Mouse (Mus musculus): ENCODE results near the gene Tctex1d4. TPM values are rescaled to one million over a fixed set of nuclear protein-coding genes. Genes with fewer than 3 reads are reported as not detected.

Gene Tctex1d4
- polyA plus RNA-seq, 1 experiment, result 1.6 TPM

- no peak for DNase-seq (ENCODE audit: low read depth in 1 of 2, low spot score in 2 of 2)
- Histone ChIP-seq H3K36me3 (ENCODE audit: control insufficient read depth, insufficient read depth, low read length) (peaks cover 24% of the 10 kb centered on the region), H3K27ac (ENCODE audit: insufficient read depth, low read length) (no peak overlapping the region), H3K4me1 (ENCODE audit: control insufficient read depth, insufficient read depth, insufficient read length) (no peaks in the 10 kb centered on the region), H3K4me3 (ENCODE audit: extremely low read depth, insufficient read depth, insufficient read length) (no peak overlapping the region), H3K27me3 (ENCODE audit: control insufficient read depth, insufficient read depth, low read length) (no peaks in the 10 kb centered on the region)
- WGBS, result 84% methylated on average over 18 of the region's 18 CpGs
- TF ChIP-seq POLR2A (IDR thresholded peaks at IDR 0.05; ENCODE audit: low read depth, low read length) (no peak), CTCF (IDR thresholded peaks at IDR 0.05; ENCODE audit: extremely low read depth, insufficient read depth, insufficient read length, insufficient replicate concordance) (no peak)
These were observed 21.6 kb downstream of the Tctex1d4 start for GRCm38 (mm10) chr4:117148047-117148713.

DNA sequence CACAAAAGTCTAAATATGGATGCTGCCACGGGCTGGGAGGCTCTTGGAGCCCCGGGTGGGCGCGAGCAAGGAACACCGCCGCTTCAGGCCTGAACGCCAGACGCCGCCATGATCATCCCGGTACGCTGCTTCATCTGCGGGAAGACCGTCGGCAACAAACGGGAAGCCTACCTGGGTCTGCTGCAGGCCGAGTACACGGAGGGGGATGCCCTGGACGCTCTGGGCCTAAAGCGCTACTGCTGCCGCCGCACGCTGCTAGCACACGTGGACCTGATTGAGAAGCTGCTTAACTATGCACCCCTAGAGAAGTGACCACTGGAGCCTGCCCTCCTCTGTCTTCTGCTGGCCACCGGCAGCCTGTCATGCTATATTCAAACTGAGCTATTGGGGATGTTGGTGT is 22.2 kb downstream of the Tctex1d4 start:
- no peak for DNase-seq (ENCODE audit: low read depth in 1 of 2, low spot score in 2 of 2)
- Histone ChIP-seq H3K27me3 (ENCODE audit: control insufficient read depth, insufficient read depth, low read length) (no peaks in the 10 kb centered on the region), H3K36me3 (ENCODE audit: control insufficient read depth, insufficient read depth, low read length) (peaks cover 29% of the 10 kb centered on the region), H3K4me3 (ENCODE audit: extremely low read depth, insufficient read depth, insufficient read length) (no peak overlapping the region), H3K4me1 (ENCODE audit: control insufficient read depth, insufficient read depth, insufficient read length) (no peaks in the 10 kb centered on the region), H3K27ac (ENCODE audit: insufficient read depth, low read length) (no peak overlapping the region)
- WGBS, result 92% methylated on average over 24 of the region's 24 CpGs
- TF ChIP-seq POLR2A (IDR thresholded peaks at IDR 0.05; ENCODE audit: low read depth, low read length) (no peak), CTCF (IDR thresholded peaks at IDR 0.05; ENCODE audit: extremely low read depth, insufficient read depth, insufficient read length, insufficient replicate concordance) (no peak)

DNA sequence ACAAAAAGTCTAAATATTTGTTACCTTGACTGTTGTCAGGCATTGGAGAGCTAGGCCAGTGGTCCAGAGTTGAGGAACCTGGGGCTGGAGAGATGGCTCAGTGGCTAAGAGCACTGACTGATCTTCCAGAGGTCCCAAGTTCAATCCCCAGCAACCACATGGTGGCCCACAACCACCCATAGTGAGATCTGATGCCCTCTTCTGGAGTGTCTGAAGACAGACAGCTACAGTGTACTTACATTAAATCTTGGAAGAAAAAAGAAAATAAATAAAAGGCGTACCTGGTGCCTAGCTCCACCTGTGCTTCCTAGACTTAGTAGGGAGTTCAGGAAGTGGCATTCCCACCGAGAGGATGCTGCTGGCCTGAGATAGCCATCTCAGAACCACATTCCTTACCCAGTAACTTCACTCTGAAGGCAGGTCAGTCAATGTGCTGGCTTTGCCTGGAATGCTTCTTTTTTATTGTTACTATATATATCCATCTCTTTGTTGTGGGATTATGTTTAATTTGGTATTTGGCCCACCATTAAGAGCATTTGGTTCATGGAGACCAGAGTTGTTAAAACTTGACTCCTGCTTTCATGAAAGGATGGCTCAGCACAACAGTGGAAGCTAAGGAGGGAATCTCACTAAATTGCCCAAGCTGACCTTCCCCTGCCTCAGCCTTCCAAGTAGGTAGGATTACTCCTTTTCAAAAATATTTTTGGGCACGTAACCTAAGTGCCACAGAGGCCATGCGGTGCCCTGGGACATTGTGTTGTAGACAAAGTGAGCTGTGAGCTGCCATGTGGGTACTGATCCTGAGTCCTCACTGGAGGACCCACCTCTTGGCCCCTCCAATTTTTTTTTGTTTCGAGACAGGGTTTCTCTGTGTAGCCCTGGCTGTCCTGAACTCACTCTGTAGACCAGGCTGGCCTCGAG is 23.0 kb downstream of the Tctex1d4 start:
- Histone ChIP-seq H3K36me3 (ENCODE audit: control insufficient read depth, insufficient read depth, low read length) (peaks cover 33% of the 10 kb centered on the region), H3K4me3 (ENCODE audit: extremely low read depth, insufficient read depth, insufficient read length) (no peak overlapping the region), H3K27me3 (ENCODE audit: control insufficient read depth, insufficient read depth, low read length) (no peaks in the 10 kb centered on the region), H3K27ac (ENCODE audit: insufficient read depth, low read length) (no peak overlapping the region), H3K4me1 (ENCODE audit: control insufficient read depth, insufficient read depth, insufficient read length) (no peaks in the 10 kb centered on the region)
- 83% methylated on average over 6 of the region's 6 CpGs for WGBS
- no peak for DNase-seq (ENCODE audit: low read depth in 1 of 2, low spot score in 2 of 2)
- TF ChIP-seq CTCF (IDR thresholded peaks at IDR 0.05; ENCODE audit: extremely low read depth, insufficient read depth, insufficient read length, insufficient replicate concordance) (no peak), POLR2A (IDR thresholded peaks at IDR 0.05; ENCODE audit: low read depth, low read length) (no peak)

- no peak for TF ChIP-seq CTCF (IDR thresholded peaks at IDR 0.05; ENCODE audit: extremely low read depth, insufficient read depth, insufficient read length, insufficient replicate concordance)
- no peak for TF ChIP-seq POLR2A (IDR thresholded peaks at IDR 0.05; ENCODE audit: low read depth, low read length)
- Histone ChIP-seq H3K4me3 (ENCODE audit: extremely low read depth, insufficient read depth, insufficient read length) (no peak overlapping the region), H3K27ac (ENCODE audit: insufficient read depth, low read length) (no peak overlapping the region), H3K27me3 (ENCODE audit: control insufficient read depth, insufficient read depth, low read length) (no peaks in the 10 kb centered on the region), H3K36me3 (ENCODE audit: control insufficient read depth, insufficient read depth, low read length) (peaks cover 33% of the 10 kb centered on the region), H3K4me1 (ENCODE audit: control insufficient read depth, insufficient read depth, insufficient read length) (peaks cover 5% of the 10 kb centered on the region; the same call in 1 of the 2 replicates)
- DNase-seq (ENCODE audit: low read depth in 1 of 2, low spot score in 2 of 2), result no peak
- 83% methylated on average over 6 of the region's 6 CpGs for WGBS
These were observed 23.7 kb downstream of the Tctex1d4 start for GRCm38 (mm10) chr4:117150212-117150733.

GRCm38 (mm10) chr4:117151416-117151815 is 24.8 kb downstream of the Tctex1d4 start:
- no peak for DNase-seq (ENCODE audit: low read depth in 1 of 2, low spot score in 2 of 2)
- peaks cover 5% of the 10 kb centered on the region; the same call in 1 of the 2 replicates for H3K4me1 ChIP-seq (ENCODE audit: control insufficient read depth, insufficient read depth, insufficient read length)
- no peak overlapping the region for H3K27ac ChIP-seq (ENCODE audit: insufficient read depth, low read length)
- no peak for TF ChIP-seq POLR2A (IDR thresholded peaks at IDR 0.05; ENCODE audit: low read depth, low read length)
- no peak for TF ChIP-seq CTCF (IDR thresholded peaks at IDR 0.05; ENCODE audit: extremely low read depth, insufficient read depth, insufficient read length, insufficient replicate concordance)
- peaks cover 33% of the 10 kb centered on the region for H3K36me3 ChIP-seq (ENCODE audit: control insufficient read depth, insufficient read depth, low read length)
- H3K4me3 ChIP-seq (ENCODE audit: extremely low read depth, insufficient read depth, insufficient read length), result no peak overlapping the region
- no peaks in the 10 kb centered on the region for H3K27me3 ChIP-seq (ENCODE audit: control insufficient read depth, insufficient read depth, low read length)
- 68% methylated on average over 1 of the region's 1 CpGs for WGBS

DNA sequence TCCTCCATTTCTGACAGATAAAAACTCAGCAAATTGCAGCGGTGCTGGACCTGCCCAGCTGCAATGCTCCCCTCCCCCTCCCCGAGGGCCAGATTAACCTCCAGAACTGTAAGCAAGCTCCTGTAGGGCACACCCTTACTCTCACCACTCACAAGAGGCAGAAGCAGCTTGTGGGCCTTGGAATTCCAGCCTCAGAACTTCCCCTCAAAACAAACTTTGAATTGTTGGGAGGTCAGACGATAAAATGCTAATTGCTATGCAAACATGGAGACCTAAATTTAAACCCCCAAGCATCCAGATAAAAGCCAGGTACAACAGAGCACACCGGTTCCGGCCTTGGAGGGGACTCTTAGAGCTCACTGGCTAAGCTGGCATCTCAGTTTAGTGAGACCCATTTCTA is 26.1 kb downstream of the Tctex1d4 start:
- DNase-seq (ENCODE audit: low read depth in 1 of 2, low spot score in 2 of 2), result no peak
- TF ChIP-seq POLR2A (IDR thresholded peaks at IDR 0.05; ENCODE audit: low read depth, low read length), result no peak
- TF ChIP-seq CTCF (IDR thresholded peaks at IDR 0.05; ENCODE audit: extremely low read depth, insufficient read depth, insufficient read length, insufficient replicate concordance), result no peak
- H3K4me3 ChIP-seq (ENCODE audit: extremely low read depth, insufficient read depth, insufficient read length), result no peak overlapping the region
- no peaks in the 10 kb centered on the region for H3K27me3 ChIP-seq (ENCODE audit: control insufficient read depth, insufficient read depth, low read length)
- H3K36me3 ChIP-seq (ENCODE audit: control insufficient read depth, insufficient read depth, low read length), result peaks cover 33% of the 10 kb centered on the region
- peaks cover 5% of the 10 kb centered on the region; the same call in 1 of the 2 replicates for H3K4me1 ChIP-seq (ENCODE audit: control insufficient read depth, insufficient read depth, insufficient read length)
- 82% methylated on average over 5 of the region's 5 CpGs for WGBS
- no peak overlapping the region for H3K27ac ChIP-seq (ENCODE audit: insufficient read depth, low read length)

Data from spleen, adult 2 months (tissue).